Mouse (Mus musculus): ENCODE measurements at regions not wholly inside any gene's neighbourhood (a gene's known extent, or its start where the extent isn't known, plus 50 kb on each side); places are given as distances from the start of the nearest gene placed in this dataset.

- no peak for DNase-seq (ENCODE audit: low spot score)
Observed at GRCm38 (mm10) chr6:117422846-117423573, 254.7 kb downstream of the Cxcl12 start.

- DNase-seq (ENCODE audit: low spot score): no peak
Observed at GRCm38 (mm10) chr6:117426363-117426762, 258.0 kb downstream of the Cxcl12 start.

DNA sequence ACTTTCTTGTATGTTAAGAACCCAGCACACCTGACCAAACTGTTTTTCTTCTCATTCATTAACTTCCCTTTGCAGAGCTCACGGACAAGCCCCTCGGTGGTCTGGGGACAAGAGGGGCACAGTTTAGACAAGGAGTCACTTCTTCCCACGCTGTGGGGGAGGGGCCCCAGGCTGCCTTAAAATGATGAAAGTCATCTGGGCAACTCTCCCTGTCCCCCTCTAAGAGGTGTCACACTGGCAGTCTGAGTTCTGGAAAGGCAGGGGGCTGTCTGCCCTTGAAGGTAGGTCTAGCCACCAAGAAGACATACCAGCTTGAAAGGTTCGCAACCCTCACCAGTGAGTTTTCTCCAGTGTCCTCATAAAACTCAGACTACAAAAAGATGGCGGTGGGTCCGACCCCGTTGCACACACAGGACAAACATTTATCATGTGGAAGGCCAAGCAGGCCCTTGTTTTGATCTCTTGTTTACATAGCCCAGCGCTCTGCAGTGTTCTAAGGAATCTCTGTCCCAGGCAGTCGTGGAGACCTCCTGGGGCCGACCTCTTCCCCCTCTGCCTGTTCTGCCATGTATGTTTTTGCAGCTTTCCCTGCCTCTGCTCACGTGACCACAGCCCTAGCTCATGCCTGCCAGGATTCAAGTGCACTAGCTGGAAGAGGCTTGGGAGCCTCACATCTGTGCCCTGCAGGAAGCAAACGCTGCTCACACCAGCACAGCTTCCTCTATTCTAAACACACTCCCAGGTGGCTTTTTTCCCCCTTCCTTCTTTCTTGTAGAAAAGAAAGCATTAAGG, 259.2 kb downstream of the Cxcl12 start:
- no peak for DNase-seq (ENCODE audit: low spot score)

GRCm38 (mm10) chr6:117428441-117428840, 260.1 kb downstream of the Cxcl12 start:
- no peak for DNase-seq (ENCODE audit: low spot score)

DNA sequence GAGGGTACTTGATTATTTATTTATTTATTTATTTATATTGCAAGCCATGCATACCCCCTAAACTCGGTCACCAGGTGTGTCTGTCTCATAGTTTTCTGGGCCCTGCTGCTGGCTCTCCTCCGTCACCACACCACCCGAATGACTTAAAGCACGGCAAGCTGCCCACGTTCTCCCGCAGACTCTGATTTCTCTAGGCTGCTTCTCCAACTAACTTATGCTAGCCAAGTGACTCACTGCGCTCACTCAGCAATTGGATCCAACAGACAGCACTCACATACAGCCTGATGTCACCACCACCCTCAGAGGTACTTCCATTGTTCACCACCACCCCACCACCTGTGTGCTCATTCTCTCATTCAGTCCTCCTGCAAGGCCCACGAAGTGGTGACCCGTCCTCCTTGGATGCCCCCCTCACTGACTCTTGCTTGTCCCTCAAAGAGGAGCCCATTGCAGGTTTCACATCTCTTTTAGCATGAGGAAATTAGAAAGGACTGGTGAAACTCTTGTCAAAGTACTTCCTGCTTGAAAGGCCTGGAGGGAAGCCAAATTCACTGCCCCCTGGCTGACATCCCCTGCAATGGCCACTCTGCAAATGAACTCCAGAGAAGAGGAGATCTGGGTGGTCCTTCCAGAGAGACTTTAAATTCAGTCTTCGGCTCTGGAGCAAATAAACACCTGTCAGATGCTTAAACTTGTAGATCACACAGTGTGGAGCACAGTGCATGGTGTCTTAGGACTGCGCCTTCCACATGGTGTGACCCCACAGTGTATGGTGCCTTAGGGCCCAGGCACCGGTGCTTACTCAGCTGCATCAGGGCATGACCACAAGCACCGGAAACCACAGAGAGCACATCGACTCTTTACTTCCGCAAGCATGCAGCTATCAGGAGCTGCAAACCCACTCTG, 262.8 kb downstream of the Cxcl12 start:
- no peak for DNase-seq (ENCODE audit: low spot score)

DNA sequence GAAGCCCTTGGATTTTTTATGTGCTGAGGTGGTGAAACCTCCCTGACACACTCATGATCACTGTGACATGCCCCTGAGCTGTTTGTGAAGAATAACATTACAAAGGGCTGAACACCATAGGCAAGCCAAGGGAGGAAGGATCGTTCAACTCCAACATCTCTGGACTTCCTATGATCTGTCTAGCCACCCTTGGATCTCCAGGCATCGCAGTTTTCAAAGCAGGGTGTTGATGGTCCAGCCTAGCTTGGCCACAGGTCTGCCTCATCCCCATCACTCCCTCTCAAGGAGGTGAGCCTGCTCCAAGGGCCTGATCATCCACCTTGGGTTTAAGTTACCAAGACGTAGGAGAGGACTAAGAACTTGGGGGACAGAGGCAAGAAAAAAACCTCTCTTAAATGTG, 268.5 kb downstream of the Cxcl12 start:
- no peak for DNase-seq (ENCODE audit: low spot score)

- DNase-seq (ENCODE audit: low spot score): peak; percentile 40
Observed at GRCm38 (mm10) chr6:117437411-117438101, 269.2 kb downstream of the Cxcl12 start.

DNA sequence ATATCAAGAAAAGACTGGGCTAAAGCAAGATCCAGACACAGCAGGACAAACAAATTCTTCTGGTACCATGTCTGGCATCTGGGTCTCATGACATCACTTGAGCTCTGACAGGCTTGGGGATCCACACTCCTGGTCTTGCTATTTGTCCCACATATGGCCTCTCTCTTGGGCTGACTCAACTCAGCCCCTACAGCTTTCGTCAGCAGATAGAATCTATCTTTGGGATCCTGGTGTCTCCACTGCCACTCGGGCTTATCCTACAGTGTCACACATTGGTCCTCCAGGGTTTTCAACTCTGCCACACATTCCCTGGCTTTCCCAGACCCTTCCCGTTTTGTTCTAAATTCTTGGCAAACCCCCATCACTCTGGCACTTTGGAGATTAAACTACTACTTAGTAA, 280.3 kb downstream of the Cxcl12 start:
- no peak for DNase-seq (ENCODE audit: low spot score)

- no peak for DNase-seq (ENCODE audit: low spot score)
Observed at GRCm38 (mm10) chr6:117451001-117451400, 282.7 kb downstream of the Cxcl12 start.

- no peak for DNase-seq (ENCODE audit: low spot score)
Observed at GRCm38 (mm10) chr6:117460193-117460592, 291.9 kb downstream of the Cxcl12 start.

- DNase-seq (ENCODE audit: low spot score): no peak
Observed at GRCm38 (mm10) chr6:117465165-117465564, 296.8 kb downstream of the Cxcl12 start.

GRCm38 (mm10) chr6:117465606-117466174, 297.4 kb downstream of the Cxcl12 start:
- no peak for DNase-seq (ENCODE audit: low spot score)

- DNase-seq (ENCODE audit: low spot score): no peak
Observed at GRCm38 (mm10) chr6:117479376-117479775, 311.0 kb downstream of the Cxcl12 start.

- DNase-seq (ENCODE audit: low spot score): no peak
Observed at GRCm38 (mm10) chr6:117480396-117480795, 312.1 kb downstream of the Cxcl12 start.

GRCm38 (mm10) chr6:117489161-117489560, 320.8 kb downstream of the Cxcl12 start:
- DNase-seq (ENCODE audit: low spot score): no peak

- DNase-seq (ENCODE audit: low spot score): no peak
Observed at GRCm38 (mm10) chr6:117489761-117490396, 321.5 kb downstream of the Cxcl12 start.

- DNase-seq (ENCODE audit: low spot score): no peak
Observed at GRCm38 (mm10) chr6:117494971-117495370, 326.6 kb downstream of the Cxcl12 start.

DNA sequence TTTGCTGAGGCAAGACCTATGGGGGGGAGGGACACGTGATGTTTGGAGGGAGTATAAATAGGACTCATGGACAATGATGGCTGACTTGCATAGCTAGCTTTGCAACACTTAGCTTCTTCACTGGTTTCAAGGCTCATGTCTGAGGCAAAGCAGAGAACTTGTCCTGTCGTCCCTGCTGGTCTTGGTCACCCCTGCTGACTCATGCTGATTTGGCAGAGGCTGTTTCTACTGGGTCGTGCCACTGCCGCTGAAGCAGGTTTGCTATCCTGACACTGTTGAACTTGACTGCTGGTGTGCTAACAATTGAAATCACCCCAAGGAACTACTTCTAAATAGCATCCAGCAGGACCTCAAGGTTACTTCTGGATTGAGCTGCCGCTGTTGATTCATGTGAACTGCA, 329.0 kb downstream of the Cxcl12 start:
- DNase-seq (ENCODE audit: low spot score): no peak

DNA sequence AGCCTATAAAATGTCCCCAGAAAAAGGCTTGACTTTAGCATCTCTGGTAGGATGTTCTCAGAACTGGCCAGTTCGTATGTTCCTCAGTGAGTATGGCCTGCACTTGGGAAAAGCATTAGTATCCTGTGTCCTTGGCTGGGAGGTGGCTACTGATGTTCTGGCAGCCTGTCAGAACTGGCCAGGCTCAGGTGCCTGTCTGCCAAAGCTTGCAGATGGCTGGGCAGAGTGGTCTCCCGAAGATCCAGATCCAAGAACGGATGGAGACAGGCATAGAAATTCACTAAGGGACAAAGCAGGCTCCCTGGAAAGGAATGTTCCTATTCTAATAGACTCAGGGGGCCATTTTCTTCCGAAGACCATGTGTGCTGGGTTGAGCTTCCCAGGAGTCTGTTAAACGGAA, 329.6 kb downstream of the Cxcl12 start:
- DNase-seq (ENCODE audit: low spot score): no peak

- DNase-seq (ENCODE audit: low spot score): no peak
Observed at GRCm38 (mm10) chr6:117502346-117502745, 334.0 kb downstream of the Cxcl12 start.

- DNase-seq (ENCODE audit: low spot score): no peak
Observed at GRCm38 (mm10) chr6:117504771-117505170, 336.2 kb upstream of the Zfp637 start.
